Mouse (Mus musculus) olfactory bulb, adult 2 months (tissue): ENCODE data around the gene Plppr3.

Experiments
- CTCF ChIP-seq: fragments of 200-500 bp; IDR thresholded peaks from 2 replicates; pipeline ENCODE4 v1.5.1; 2012; ENCODE audit warnings: low read depth, mild to moderate bottlenecking, low read length, moderate library complexity; ENCODE audit not compliant: insufficient read depth
- POLR2A ChIP-seq: fragments of 200-500 bp; IDR thresholded peaks from 2 replicates; pipeline ENCODE4 v1.6.1; 2012; ENCODE audit warnings: mild to moderate bottlenecking, low read depth, low read length, moderate library complexity; ENCODE audit not compliant: insufficient read depth

DNA sequence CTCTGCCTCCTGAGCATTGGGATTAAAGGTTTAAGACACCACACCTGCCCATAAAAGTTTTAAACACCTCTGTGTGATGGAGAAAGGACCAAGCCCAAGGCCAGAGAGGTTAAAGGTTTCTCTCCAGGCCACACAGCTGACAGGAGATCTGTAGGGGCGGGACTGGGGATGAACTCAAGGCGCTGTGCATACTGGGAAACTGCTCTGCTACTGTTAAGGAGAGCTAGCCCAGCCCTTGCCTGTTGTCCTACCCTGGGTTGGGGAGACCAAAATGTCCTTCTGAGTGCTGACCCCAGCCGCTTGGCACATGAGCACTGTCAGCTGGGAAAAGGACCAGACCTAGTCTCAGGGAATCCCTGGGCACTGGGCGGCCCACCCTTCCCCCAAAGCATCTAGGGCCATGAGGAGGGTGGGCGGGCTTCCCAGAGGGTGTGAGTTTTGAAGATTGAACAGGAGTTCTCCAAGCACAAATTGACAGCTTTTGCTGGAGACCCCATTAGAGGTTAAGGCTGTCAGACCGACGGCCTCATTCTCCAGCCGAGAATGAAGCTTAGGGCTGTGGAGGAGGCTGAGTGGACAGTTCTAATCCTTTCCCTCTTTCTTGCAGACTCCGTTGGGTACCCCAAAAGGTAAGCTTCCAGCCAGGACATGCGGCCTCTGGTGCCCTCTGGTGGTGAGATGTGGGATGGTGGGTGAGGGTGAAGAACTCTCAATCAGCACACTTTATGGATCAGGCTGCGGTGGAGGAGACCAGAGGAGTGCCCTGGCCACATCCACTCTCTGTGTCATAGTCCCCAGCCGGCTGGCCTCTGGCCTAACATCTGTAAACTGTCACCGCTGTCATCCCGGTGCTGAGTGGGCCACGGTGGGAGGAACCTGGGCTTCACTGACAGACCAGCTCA, 62.4 kb downstream of the Plppr3 start:
- TF ChIP-seq POLR2A (no peak), CTCF (peak; percentile 92)
